In genomic region chr12:72427722-72428126, GRCm38 (mm10) we compare ENCODE assay signal across 7 mouse cellular contexts. TPM values are rescaled to one million over a fixed set of nuclear protein-coding genes. Genes with fewer than 3 reads are reported as not detected.
DNase-seq lines count a peak whose midpoint lies in the region; ATAC-seq and TF ChIP-seq lines count a peak whose summit lies in the region.

No protein-coding gene starts in this region.

- no peaks in the 10 kb centered on the region for H3K27me3 ChIP-seq in kidney, adult 2 months (replicated peaks; ENCODE audit: control insufficient read depth, insufficient read depth, low read length)
- H3K27me3 ChIP-seq in midbrain, embryonic 13.5 days, result no peaks in the 10 kb centered on the region
- H3K27me3 ChIP-seq in spleen, adult 2 months (ENCODE audit: control insufficient read depth, insufficient read depth, low read length), result no peaks in the 10 kb centered on the region

- H3K4me2 ChIP-seq in midbrain, embryonic 13.5 days (replicated peaks), result peak overlapping the region; percentile 28

- TF ChIP-seq POLR2A in cortical plate, adult 2 months (IDR thresholded peaks at IDR 0.05; ENCODE audit: extremely low read depth, insufficient read depth, low read length), result no peak
- TF ChIP-seq POLR2A in kidney, adult 2 months (IDR thresholded peaks at IDR 0.05; ENCODE audit: low read depth, low read length), result no peak
- TF ChIP-seq POLR2A in spleen, adult 2 months (IDR thresholded peaks at IDR 0.05; ENCODE audit: low read depth, low read length), result no peak

- TF ChIP-seq CTCF in cortical plate, adult 2 months (IDR thresholded peaks at IDR 0.05; ENCODE audit: extremely low read depth, insufficient read depth, low read length), result peak; percentile 87
- peak; percentile 78 for TF ChIP-seq CTCF in kidney, adult 2 months (conservative IDR thresholded peaks at IDR 0.05; ENCODE audit: insufficient read depth, insufficient read length, low read depth, low read length)
- peak; percentile 65; the same call in 1 of the 2 replicates for TF ChIP-seq CTCF in spleen, adult 2 months (IDR thresholded peaks at IDR 0.05; ENCODE audit: extremely low read depth, insufficient read depth, insufficient read length, insufficient replicate concordance)

- no peak overlapping the region for H3K4me3 ChIP-seq in cortical plate, adult 2 months (ENCODE audit: insufficient read depth, low read length)
- no peak overlapping the region for H3K4me3 ChIP-seq in kidney, adult 2 months (ENCODE audit: insufficient read depth, low read depth, low read length)
- no peak overlapping the region for H3K4me3 ChIP-seq in midbrain, embryonic 13.5 days (replicated peaks)
- H3K4me3 ChIP-seq in spleen, adult 2 months (ENCODE audit: extremely low read depth, insufficient read depth, insufficient read length), result no peak overlapping the region

- H3K4me1 ChIP-seq in cortical plate, adult 2 months (ENCODE audit: control insufficient read depth, insufficient read depth, low read length), result no peaks in the 10 kb centered on the region
- no peaks in the 10 kb centered on the region for H3K4me1 ChIP-seq in kidney, adult 2 months (ENCODE audit: control insufficient read depth, insufficient read depth, low read length)
- no peaks in the 10 kb centered on the region for H3K4me1 ChIP-seq in midbrain, embryonic 13.5 days (replicated peaks)
- no peaks in the 10 kb centered on the region for H3K4me1 ChIP-seq in spleen, adult 2 months (ENCODE audit: control insufficient read depth, insufficient read depth, insufficient read length)

- H3K9ac ChIP-seq in midbrain, embryonic 13.5 days (replicated peaks), result no peak overlapping the region

- WGBS in kidney, adult 2 months, result 11% methylated on average over 11 of the region's 11 CpGs
- 28% methylated on average over 11 of the region's 11 CpGs for WGBS in midbrain, embryonic 13.5 days
- WGBS in spleen, adult 2 months, result 15% methylated on average over 11 of the region's 11 CpGs

- H3K36me3 ChIP-seq in kidney, adult 2 months (ENCODE audit: control insufficient read depth, insufficient read depth, low read length), result no peaks in the 10 kb centered on the region
- no peaks in the 10 kb centered on the region for H3K36me3 ChIP-seq in midbrain, embryonic 13.5 days
- no peaks in the 10 kb centered on the region for H3K36me3 ChIP-seq in spleen, adult 2 months (ENCODE audit: control insufficient read depth, insufficient read depth, low read length)

- no peaks in the 10 kb centered on the region for H3K9me3 ChIP-seq in midbrain, embryonic 13.5 days

- DNase-seq in adrenal gland, postnatal 10 days, result peak; percentile 71
- peak; percentile 27 for DNase-seq in gastrocnemius, postnatal 14 days
- DNase-seq in kidney, adult 2 months, result peak; percentile 56
- peak; percentile 70 to 73 for DNase-seq in left cerebral cortex, postnatal 36 days (ENCODE audit: low spot score in 2 of 2)
- peak; percentile 21 to 45 for DNase-seq in spleen, adult 2 months (ENCODE audit: low read depth in 1 of 2, low spot score in 2 of 2)

- intact Hi-C loops in gastrocnemius, postnatal 14 days (cut with DNase I; ENCODE audit: low total_unique reads), result loop anchor here (5.0 kb wide), 1 partner anchor 320 kb away; no protein-coding TSS in a partner anchor
- intact Hi-C loops in left cerebral cortex, postnatal 36 days (cut with DNase I), result loop anchor here (2.0 to 5.0 kb wide), 2 partner anchors 140 to 323 kb away; no protein-coding TSS in a partner anchor

- H3K27ac ChIP-seq in cortical plate, adult 2 months (ENCODE audit: insufficient read depth, low read length), result no peak overlapping the region
- no peak overlapping the region for H3K27ac ChIP-seq in kidney, adult 2 months (ENCODE audit: insufficient read depth, low read depth, low read length)
- H3K27ac ChIP-seq in midbrain, embryonic 13.5 days, result no peak overlapping the region
- H3K27ac ChIP-seq in spleen, adult 2 months (ENCODE audit: insufficient read depth, low read length), result no peak overlapping the region

- peak; percentile 80 for ATAC-seq in midbrain, embryonic 13.5 days

RNA-seq across cellular contexts. Expression of gene Lrrc9, which starts 13.9 kb away (rescaled TPM):
- 1 to 10 TPM; 2.1 to 3.2 TPM for total RNA-seq in adrenal gland, postnatal 10 days (2021)
- 0.62 and 0.79 TPM in 2 replicates for polyA plus RNA-seq in cortical plate, adult 2 months (2012; rRNA removed)
- total RNA-seq in gastrocnemius, postnatal 14 days (2021), result under 1 TPM in 1 of 2 experiments, not detected in 1; 0.06 TPM
- 0.07 TPM in 1 of 2 replicates, not detected in the other for polyA plus RNA-seq in kidney, adult 2 months (2012; rRNA removed)
- total RNA-seq in left cerebral cortex, postnatal 36 days (2021), result 1 to 10 TPM; 1.4 to 2.7 TPM
- polyA plus RNA-seq in midbrain, embryonic 13.5 days (2015; fragmentation: Nextera tagmentation; extraction: Ambion mirVana), result 3.2 and 4.2 TPM in 2 replicates
- 0.04 TPM in 1 of 2 replicates, not detected in the other for polyA plus RNA-seq in spleen, adult 2 months (2012; rRNA removed)

RNA-seq across cellular contexts. Expression of gene Rtn1, which starts 18.9 kb away (rescaled TPM):
- 10 to 100 TPM; 29.8 to 52.9 TPM for total RNA-seq in adrenal gland, postnatal 10 days (2021)
- polyA plus RNA-seq in cortical plate, adult 2 months (2012; rRNA removed), result 1,289 and 1,308 TPM in 2 replicates
- total RNA-seq in gastrocnemius, postnatal 14 days (2021), result 1 to 10 TPM; 3.3 to 4.6 TPM
- polyA plus RNA-seq in kidney, adult 2 months (2012; rRNA removed), result 3.0 and 5.6 TPM in 2 replicates
- 1,000 to 10,000 TPM; 1,443 to 1,537 TPM for total RNA-seq in left cerebral cortex, postnatal 36 days (2021)
- 1,917 and 2,038 TPM in 2 replicates for polyA plus RNA-seq in midbrain, embryonic 13.5 days (2015; fragmentation: Nextera tagmentation; extraction: Ambion mirVana)
- polyA plus RNA-seq in spleen, adult 2 months (2012; rRNA removed), result 4.5 and 5.2 TPM in 2 replicates

Comparison
In these comparisons a context has a peak if more than half of its experiments do, and no peak if none do; other contexts are left out.
1. RNA of gene Rtn1, which starts 18.9 kb away (polyA plus RNA-seq): 1,917 to 2,038 TPM in midbrain, embryonic 13.5 days and 1,289 to 1,308 TPM in cortical plate, adult 2 months; 3.0 to 5.6 TPM in kidney, adult 2 months and 4.5 to 5.2 TPM in spleen, adult 2 months; every median in the first group is over 100 times any median in the second.
2. Peak in every context shown above with its lines, with median percentiles within 50 percentile points of each other: DNase-seq and CTCF ChIP-seq.